Mouse (Mus musculus) 3T3-L1 (cell line): ENCODE measurements around the gene Gnai2.

ENCODE experiments used
- DNase-seq: peaks from one replicate; pipeline ENCODE4 v3.0.0-alpha.2; 2015; ENCODE audit warnings: low read depth, low spot score

The Gnai2 gene

DNA sequence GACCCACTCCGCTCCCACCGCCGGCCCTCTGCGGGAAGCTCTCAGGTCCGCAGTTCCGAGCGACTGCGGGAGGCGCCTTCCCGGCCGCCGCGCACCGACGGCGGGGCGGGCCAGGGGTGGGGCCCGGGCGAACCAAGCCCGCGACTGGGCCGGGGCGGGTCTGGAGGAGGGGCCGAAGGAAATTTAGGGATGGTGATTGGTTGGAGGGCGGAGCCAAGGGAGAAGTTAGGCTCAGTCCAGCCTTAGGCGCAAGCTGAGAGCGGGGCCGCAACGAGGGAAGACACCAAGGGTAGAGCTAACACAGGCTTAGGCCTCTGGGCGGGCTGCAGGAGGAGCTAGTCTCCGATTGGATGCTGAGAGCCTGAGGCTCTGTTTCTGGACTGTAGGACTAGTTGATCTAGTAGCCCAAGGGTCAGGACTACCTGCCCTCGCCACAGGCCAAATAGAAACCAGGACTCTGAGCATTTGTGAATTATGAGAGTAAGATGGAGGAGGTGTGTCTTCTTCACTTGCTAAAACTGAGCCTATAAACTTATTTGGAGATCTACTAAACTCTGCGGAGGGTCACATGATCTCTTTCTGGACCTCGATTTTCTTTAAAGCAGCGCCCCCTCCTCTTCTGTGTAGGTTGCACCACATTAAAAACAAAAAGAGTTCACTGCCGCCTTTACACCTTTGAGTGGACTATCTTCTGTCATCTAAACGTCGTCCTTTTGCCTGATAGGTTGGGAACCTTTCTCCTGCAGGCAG lies at the start of gene Gnai2:
Gene Gnai2, minus strand, starts transcription at position 89 of the 750 bp plus-strand sequence.
- peak; percentile 98 for DNase-seq

DNA sequence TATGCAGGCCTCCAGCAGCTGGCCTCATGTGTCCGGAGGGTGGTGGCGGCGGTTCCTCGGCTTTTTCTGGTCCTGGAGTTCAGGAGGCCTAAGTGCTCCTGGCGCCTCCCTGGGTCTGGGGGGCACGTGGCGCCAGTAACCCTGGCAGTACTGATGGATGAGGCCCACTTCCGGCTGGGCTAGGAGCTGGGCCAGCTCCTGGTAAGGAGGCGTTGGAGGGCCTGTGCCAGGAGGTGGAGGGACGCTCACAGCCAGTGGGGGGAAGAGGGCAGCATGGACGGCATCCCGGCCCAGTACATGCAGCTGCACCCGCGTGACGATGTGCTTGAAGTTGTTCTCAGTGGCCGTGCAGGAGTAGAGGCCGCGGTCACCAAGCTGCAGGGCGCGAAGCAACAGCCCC lies 47.2 kb upstream of the Gnai2 start:
- DNase-seq: no peak

DNA sequence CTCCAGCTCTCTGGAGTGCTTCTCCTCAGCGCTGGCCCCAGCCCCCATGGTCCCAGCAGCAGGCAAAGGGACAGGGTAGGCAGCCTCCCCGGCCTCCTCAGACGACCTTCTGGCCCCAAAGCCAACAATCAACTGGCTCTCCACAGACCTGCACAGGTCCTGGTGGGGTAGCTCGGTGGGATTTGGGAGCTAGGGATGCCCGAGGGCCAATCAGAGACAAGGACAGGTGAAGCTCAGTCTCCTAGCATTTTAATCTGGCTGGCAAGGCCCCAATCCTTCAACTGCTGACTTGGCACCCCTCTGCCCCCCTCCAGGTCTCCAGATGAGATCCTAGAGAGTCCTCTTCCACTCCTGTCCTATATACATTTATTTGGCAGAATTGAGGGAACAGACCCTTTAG lies 44.3 kb upstream of the Gnai2 start, which contains the start of gene Gnat1:
Gene Gnat1, minus strand, starts transcription at position 212 of the 400 bp plus-strand sequence.
- DNase-seq: no peak

DNA sequence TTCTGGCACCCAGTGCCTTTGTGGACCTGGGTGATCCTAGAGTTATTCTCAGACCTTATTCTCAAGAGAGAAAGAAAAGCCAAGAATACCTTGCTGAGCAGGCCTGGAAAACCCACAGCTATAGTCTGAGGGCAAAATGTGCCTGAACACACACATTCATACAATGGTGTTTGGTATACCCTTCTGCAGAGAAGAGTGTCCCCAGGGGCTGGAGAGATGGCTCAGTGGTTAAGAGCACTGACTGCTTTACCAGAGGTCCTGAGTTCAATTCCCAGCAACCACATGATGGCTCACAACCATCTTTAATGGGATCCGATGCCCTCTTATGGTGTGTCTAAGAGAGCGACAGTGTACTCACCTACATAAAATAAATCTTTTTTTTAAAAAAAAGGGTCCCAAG lies 43.7 kb upstream of the Gnai2 start:
- DNase-seq: no peak

DNA sequence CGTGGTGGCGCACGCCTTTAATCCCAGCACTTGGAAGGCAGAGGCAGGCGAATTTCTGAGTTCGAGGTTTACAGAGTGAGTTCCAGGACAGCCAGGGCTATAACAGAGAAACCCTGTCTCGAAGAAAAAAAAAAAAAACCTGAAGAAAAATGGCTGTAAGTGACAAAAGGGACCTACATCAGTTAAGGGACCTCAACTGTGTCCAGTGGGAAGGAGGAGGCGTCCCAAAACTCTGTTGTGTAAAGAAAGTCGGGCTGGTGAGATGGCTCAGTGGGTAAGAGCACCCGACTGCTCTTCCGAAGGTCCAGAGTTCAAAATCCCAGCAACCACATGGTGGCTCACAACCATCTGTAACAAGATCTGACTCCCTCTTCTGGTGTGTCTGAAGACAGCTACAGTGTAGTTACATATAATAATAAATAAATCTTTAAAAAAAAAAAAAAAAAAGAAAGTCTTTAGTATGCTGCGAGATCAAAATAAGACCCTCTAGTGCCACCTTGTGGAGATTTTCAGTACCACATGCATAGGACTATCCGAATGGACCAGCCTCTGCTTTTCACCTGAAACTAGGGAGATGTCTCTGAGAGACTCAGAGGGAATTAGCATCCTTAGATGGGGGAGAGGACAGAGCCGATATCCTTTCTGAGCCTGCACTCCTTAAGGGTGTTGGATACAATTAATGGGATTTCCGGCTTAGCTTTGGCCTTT lies 42.8 kb upstream of the Gnai2 start:
- DNase-seq: peak; percentile 92

DNA sequence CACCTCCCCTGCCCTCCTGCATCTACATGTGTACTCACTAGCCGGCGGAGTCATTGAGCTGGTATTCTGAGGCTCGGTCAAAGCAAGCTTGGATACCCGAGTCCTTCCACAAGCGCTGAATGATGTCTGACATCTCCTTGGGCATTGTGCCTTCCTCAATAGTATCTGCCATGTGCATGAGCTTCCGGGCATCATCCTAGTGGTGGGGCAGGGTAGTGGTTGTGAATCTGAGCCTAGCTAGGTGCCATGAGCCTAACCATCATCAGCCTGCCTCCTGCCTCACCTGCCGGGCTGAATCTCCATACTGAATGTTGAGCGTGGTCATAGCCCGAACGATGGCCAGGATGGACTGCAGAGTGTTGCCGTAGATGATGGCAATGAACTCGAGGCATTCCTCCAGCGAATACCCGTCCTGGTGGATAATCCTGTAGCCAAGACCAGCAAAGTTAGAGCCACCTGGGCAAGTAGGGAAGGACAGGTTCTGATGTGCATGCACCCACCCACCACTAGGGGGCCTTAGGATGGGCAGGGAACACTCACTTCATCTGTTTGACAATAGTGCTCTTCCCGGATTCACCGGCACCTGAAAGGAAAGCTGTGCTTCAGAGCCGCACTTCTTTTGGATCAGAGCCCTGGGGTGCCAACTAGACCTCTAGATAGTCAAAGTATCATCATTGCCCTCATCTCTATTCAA lies 42.1 kb upstream of the Gnai2 start:
- DNase-seq: peak; percentile 38

DNA sequence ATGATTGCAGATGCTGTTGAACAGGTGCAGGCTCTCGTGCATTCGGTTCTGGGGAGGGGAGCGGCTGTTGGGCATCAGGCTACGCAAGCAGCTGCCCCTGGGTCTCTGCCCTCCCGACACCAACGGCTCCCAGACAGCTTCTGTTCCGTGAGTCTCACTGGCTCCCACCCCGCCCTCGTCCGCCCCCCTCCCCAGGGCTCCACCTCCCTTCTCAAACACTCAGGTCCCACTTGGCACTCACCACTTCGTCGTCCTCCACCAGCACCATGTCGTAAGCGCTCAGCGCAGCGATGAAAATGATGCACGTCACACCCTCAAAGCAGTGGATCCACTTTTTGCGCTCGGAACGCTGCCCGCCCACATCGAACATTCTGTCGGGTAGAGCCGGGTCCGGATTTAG lies 41.1 kb upstream of the Gnai2 start:
- no peak for DNase-seq

DNA sequence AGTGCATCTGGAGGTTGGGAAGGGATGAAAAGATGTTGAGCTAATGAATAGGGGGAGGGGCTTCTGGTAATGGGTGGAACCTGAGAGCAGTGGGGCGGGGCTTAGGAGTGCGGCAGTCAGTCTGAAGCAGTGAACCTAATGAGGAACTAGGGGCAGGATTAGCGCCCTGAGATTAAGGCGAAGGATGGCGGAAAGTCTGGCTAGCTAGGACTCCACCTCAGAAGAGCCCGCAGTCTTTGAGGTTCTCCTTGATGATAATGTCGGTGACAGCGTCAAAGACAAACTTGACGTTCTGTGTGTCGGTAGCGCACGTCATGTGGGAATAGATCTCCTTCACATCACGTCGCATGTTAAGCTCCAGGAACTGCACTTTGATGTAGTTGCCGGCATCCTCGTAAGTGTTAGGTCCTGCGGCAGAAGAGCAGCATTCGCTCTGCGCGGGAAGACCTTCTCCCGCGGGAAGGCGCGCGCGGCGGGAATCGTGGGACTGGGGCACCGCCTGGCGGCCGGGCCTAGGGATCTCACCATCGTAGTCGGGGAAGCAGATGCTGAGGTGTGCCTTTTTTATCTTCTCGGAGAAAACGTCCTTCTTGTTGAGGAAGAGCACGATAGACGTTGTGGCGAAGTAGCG lies 40.6 kb upstream of the Gnai2 start:
- no peak for DNase-seq

DNA sequence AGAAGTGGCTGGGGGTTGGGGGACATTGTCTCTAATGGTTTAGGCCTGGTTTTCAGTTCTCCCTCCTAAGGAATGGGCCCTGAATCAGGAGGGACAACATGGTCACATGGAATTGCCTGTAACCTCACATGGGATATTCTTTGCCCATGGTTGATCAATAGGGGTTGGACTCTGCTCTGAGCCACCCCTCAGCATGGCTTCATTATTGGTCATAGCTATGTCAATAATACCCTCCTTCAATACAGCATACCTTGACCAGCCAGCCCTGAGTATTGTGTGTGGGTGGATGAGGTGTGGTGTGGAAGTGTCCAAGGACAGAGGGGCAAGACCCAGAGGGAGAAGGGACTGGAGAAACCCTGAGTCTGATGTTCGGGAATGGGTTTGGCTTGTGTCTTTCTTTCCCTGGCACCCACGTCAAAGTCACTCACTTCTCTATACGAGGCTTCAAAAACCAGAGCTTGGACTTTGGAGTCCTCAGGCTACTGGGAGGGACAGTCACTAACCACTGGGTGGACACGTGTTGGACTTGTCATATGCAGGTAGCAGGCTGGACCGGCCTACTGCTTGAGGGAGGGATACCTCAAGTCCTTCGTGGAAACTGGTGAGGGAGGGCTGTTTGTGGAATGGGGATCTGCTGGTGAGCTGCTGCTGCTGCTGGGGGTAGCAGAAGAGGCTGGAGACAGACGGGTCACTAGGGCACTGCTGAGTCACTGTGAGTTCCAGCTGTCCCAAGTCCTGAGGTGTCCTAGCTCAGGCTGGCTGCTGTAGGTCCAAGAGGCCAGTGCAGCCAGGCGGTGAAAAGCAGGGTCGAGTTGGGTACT lies 39.7 kb upstream of the Gnai2 start:
- DNase-seq: no peak

DNA sequence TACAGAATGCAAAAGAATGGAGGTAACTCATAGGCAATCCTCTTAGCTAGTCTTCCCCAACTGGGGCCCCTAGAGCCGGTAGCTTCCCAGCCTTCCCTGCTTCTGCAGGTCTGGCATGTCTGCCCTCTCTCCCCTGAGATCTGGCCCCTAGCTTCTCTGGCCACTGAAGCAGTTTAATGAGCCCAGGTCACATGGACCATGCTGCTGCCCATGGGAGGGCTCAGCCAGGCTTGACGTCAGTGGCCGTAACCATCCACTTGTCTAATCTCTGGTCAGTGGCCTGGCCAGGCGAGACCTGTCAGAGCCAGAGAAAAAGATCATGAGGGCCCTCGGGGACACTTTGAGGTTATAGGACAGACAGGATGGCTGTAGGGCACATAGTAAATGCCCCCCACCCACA lies 35.1 kb upstream of the Gnai2 start:
- DNase-seq: no peak

DNA sequence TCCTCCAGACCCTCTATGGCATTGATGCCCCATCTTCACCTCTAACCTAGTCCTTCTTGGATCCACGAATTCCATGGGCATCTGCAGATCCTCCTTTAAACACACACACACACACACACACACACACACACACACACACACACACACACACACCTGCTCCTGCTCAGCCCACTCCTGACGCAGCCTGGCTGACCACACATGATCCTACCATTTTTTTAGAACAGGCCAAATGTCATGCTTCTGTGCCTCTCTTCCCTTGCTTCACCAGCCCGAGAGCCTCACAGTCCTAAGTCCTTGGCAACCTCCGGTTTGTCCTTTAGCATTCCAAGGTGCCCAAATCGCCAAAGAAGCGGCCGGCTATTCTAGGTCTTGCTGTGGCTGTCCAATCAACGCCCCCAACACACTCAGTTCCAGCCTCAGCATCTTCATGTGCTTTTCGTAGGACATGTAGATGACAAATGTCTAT lies 34.3 kb upstream of the Gnai2 start, which contains the start of gene Slc38a3:
Gene Slc38a3, minus strand, starts transcription at position 51 of the 466 bp plus-strand sequence.
- no peak for DNase-seq

DNA sequence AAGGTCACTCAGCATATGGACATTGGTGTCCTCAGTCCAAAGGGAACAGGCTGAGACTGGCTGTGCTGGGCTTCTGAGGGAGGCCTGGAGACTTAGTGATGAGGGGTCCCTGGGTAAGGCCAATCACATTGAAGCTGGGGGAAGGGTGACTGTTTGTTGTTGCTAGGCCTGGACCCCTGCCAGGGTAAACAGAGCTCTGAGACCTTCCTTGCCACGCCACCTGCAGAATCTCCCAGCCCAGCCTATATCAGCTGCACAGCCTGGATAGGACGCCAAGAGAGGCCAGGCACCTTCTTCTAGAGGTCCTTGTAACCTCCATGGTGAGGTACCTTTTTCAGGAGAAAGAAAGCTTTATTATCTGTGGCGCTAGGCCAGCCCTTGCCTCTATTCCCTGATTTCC lies 33.7 kb upstream of the Gnai2 start:
- DNase-seq: no peak

DNA sequence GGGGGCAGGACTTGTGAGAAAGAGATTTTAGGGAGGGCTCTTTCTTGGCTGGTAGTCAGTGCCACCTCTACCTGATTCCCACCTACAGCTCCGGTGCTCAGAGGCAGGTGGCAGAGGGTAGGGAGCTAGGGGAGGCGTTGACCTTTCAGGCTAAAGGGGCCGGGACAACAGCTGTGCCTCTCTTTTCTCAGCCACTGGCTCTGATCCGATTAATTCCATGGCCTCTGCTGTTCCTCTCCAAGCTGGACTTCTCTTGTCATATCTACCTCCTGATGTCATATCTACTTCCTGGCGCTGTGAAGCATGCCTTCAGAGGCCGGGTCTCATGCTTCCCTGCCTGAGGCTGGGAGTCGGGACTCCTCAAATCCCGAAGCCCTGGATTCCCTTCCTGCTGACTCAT lies 32.8 kb upstream of the Gnai2 start:
- DNase-seq: no peak

DNA sequence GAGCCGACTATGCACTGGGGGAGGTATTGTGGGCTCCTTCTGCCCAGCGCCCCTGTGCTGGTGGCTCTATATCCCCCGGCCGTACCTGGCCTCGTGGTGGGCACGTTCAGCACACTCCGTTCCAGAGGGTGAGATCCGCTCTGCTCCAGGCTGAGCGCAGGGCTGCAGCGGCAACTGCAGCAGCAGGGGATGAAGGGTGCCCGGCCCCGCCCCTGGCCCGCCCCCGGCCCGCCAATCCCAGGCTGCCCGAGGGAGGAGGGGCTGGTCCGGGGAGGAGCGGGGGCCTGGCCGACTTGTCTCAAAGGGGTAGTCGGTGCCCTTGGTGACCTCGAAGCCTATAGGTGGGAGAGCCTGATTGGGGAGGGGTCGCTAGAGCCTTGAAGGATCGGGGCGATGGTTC lies 32.1 kb upstream of the Gnai2 start:
- no peak for DNase-seq

DNA sequence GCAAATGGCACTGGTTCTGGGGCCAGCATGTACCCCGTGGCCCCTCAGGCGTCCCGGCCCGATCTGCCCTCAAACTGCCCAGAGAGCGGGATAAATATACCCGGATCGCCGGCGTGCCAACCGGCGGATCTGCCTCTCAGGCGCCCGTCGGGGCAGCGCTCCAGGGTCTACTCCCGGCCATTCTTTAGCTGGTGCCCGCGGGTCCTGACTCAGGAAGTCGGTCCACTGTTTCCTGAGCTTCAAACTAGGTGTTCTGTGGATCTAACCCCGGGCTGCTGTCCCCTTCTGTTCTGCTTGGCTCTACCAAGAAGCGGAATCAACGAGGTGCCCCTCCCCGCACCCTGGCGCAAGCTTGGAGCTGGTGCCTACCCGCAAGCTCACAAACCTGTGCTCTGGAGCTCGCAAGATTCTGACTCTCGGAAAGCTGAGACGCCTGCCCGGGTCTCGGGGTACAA lies 31.6 kb upstream of the Gnai2 start:
- DNase-seq: no peak

DNA sequence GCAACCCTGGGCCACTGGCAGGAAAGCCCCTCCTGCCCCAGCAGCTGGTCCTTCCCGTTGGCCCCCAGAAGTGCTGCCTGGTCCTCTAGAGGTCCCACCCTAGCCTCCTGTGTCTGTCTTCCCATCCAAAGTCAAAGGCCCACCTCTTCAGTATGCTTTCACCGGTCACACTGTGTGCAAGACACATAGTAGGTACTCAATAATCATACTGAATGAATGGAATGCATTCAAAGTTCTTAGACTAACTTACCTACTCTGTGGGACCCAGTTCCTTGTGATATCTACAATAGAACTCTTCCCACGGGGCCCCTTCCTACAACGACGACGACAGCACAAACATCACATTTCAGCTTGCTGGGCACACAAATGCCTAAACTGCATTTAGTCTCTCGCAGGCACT lies 30.1 kb upstream of the Gnai2 start:
- no peak for DNase-seq

DNA sequence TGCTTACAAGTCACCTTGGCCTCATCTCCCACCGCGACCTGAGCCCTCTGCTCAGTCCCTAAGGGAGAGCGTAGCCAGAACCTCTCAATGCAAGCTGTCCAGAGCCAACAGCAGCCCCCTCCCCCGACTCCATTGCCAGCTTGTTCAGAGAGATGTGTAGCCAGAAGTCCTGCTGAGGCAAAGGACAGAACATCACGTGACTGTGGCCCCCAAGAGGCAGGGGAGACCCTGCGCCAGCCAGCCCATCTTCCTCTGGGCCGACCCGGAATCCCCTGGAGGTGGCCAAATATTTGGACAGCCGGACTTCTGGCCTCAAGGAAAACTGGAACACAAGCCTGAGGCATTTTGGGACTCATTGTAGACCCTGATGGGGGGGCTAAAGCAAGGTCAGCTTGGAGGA lies 28.4 kb upstream of the Gnai2 start:
- DNase-seq: no peak

DNA sequence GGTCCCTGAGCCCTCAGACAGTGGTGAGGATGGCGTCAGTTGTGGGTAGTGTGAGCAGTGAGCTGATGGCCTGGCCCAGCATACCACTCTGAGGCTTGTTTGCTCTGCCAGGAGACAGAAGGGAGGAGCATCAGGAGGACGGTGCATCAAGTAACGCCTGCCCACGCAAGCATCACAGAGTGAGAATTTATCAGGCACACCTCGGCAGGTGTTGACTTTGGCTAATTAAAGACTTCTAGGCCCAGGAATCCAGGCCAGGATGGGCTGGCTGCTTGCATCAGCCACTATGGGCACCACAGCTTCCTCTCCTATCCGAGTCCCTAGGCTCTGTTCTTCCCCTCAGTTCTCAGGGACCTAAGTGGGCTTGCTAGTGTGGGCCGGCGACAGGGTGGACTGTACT lies 27.2 kb upstream of the Gnai2 start:
- no peak for DNase-seq

DNA sequence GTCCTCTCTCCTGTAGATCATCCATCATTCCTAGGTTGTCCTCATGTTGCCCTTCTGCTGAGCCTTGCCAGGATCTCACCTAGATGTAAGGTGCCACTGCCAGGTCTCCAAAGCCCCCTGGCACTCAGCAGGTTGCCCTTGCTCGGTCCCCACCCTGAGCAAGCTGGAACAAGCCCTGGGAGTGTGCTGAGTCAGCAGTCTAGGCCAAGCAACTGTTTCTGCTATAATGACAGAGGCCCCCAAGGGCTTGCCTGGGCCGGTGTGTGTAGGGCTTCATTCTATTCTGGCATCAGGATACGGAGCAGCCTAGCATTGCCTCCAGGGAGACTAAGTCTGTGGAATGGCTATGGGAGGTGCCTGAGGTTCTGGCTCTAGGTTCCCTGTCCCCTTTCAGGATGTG lies 25.6 kb upstream of the Gnai2 start:
- DNase-seq: no peak

DNA sequence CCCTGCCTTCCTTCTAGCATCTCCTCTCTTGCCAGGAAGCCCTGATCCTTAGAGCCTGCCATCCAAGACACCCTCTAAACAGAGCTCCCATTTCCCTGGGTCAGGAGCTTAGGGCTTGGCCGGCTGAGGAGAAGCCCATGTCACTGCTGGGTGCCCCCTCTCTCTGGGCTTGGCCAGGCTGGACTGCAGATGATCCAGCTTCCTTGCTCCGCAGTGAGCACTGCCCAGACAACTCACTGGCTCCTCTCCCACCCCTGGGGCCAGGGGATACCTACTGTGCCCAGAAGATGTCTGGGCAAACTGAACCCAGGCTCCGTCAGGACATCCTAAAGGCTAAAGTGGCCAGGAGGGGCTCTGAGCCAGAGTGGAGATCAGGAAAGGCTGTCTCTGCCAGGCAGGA lies 24.8 kb upstream of the Gnai2 start:
- no peak for DNase-seq

DNA sequence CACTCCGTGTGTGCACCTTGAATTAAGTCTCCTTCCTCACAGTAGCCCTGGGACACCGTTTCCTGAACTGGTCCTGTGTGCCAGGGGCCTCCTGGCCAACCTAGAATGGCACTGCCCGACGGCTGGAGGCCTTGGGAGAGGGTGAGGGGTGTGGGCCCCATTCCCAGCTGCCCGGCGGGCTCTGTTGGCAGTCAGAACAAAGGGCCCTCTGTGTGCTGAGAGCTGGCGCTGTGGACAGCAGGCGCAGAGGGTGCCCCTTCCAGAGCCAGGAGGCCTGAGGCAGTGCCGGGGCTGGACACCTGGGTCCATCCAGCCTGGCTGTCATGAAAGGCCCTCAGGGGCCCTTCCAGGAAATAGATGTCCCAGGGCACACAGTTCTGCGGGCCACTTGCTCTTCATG lies 24.4 kb upstream of the Gnai2 start:
- DNase-seq: no peak
